Mouse (Mus musculus): Measurements from ENCODE around the gene Olfr588-ps1. TPM values are rescaled to one million over a fixed set of nuclear protein-coding genes. Genes with fewer than 3 reads are reported as not detected.
"Not testable (repeated sequence)": the region's sequence is repeated elsewhere in the genome, so short reads cannot be mapped to it uniquely, and the experiment has no call there.

Olfr588-ps1 gene
- not detected in 2 replicates for total RNA-seq (2021)
- long read RNA-seq, result 0 reads

DNA sequence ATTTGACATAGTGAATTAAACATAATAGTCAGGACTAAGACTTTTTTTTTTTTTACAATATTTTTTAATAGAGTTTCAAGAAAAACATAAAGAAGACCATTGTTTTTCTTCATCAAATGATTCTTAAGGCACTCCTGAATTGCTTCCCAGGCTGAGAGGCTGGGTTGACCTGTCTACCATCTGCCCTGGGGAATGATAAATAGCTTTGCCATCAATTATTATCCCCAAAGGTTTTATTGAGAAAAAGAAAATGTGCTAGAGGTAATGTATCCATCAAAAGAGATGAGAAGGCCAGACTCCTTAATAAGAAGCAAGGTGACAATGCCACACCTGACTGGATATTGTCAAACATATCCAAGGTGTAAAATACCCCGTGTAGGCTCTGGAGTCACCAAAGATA lies at the start of gene Olfr588-ps1:
Gene Olfr588-ps1 (plus strand): TSS at position 301 of the 400 bp plus-strand sequence.
- DNase-seq, result no peak

DNA sequence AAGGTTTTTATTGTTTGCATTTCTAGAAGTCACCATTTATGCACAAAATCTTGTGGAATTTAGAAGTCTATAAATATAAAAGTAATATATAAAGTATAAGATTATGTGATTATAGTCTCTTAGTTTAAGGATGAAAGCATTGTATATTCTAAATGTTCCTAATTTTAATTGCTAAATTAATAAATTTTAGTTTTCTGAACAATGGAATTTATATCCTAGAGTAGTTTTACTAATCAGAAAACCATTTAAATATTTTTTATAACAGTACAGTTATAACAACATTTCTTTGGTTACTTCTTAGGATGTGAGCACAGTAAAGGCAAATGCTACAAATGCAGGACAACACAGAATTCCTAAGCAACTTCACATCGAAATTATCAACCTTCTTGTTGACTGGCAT lies 43.3 kb upstream of the Olfr588-ps1 start, which contains the start of gene Olfr585:
Gene Olfr585 (plus strand): TSS at position 301 of the 400 bp plus-strand sequence.
- DNase-seq, result no peak

DNA sequence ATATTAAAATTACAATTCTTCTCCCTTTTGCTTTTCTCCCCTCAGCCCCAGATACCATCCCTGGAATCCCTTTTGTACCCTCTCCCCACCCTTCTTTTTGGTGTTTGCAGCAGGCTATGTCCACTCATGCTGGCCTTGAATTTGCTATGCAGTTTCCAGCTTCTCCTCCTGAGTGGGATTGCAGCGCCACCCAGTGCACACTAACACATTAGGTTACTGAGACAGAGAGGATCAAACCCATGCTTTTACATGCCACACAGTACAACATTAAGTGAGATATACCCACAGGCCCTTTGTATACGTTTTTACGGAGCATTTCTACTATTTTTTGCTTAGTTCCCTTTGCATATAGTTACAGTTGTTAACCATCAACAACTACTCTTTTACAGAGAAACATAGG lies 21.3 kb upstream of the Olfr588-ps1 start:
- no peak for DNase-seq

- DNase-seq, result no peak
Observed at GRCm38 (mm10) chr7:103125538-103125937, 15.1 kb upstream of the Olfr588-ps1 start, which contains the start of gene Olfr586. Gene Olfr586 (minus strand): TSS chr7:103125638.

- DNase-seq, result no peak
Observed at GRCm38 (mm10) chr7:103156256-103156655, 15.6 kb downstream of the Olfr588-ps1 start, which contains the start of gene Olfr589. Gene Olfr589 (minus strand): TSS chr7:103156356.

GRCm38 (mm10) chr7:103169697-103170096 lies 29.0 kb downstream of the Olfr588-ps1 start:
- DNase-seq, result no peak

DNA sequence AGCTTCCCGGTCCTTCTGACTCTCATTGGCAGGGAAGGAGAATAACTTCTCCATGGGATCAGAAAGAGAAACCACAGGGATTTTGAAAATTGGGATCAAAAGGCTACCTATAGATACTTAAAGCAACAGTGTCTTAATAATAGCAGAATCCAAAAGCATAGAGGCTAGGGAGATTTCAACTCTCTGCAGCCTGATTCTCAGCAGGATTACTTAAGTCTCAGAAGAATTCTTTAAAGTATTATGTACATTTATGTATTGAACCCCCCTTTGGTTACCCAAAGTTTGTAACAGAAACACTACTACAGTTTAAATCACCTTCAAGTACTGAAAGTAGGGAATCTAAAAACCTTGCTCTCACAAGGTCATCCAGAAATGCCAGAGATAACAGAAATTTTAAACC lies 37.6 kb downstream of the Olfr588-ps1 start, which contains the start of gene Olfr591:
Gene Olfr591 (minus strand): TSS at position 101 of the 400 bp plus-strand sequence.
- no peak for DNase-seq

GRCm38 (mm10) chr7:103184503-103184902 lies 43.8 kb downstream of the Olfr588-ps1 start, which contains the start of gene Olfr592:
Gene Olfr592 (plus strand): TSS chr7:103184803.
- not testable (repeated sequence) for DNase-seq

Other genes starting within 250 kb of the Olfr588-ps1 start
- not detected in 2 replicates for gene Olfr569, start 250.0 kb upstream of the Olfr588-ps1 start, total RNA-seq (2021)
- not detected in 2 replicates for gene Olfr570, start 246.3 kb upstream of the Olfr588-ps1 start, total RNA-seq (2021)
- gene Olfr571, start 223.3 kb upstream of the Olfr588-ps1 start, total RNA-seq (2021), result not detected in 2 replicates
- gene Olfr572, start 216.5 kb upstream of the Olfr588-ps1 start, total RNA-seq (2021), result not detected in 2 replicates
- gene Olfr573-ps1, start 198.3 kb upstream of the Olfr588-ps1 start, total RNA-seq (2021), result not detected in 2 replicates
- not detected in 2 replicates for gene Olfr574, start 192.4 kb upstream of the Olfr588-ps1 start, total RNA-seq (2021)
- gene Olfr575, start 182.1 kb upstream of the Olfr588-ps1 start, total RNA-seq (2021), result not detected in 2 replicates
- gene Olfr576, start 178.2 kb upstream of the Olfr588-ps1 start, total RNA-seq (2021), result not detected in 2 replicates
- not detected in 2 replicates for gene Olfr577, start 164.9 kb upstream of the Olfr588-ps1 start, total RNA-seq (2021)
- not detected in 2 replicates for gene Olfr578, start 151.6 kb upstream of the Olfr588-ps1 start, total RNA-seq (2021)
- not detected in 2 replicates for gene Olfr582, start 102.9 kb upstream of the Olfr588-ps1 start, total RNA-seq (2021)
- not detected in 2 replicates for gene Olfr583, start 89.6 kb upstream of the Olfr588-ps1 start, total RNA-seq (2021)
- not detected in 2 replicates for gene Olfr584, start 59.0 kb upstream of the Olfr588-ps1 start, total RNA-seq (2021)
- gene Olfr585, start 43.2 kb upstream of the Olfr588-ps1 start, total RNA-seq (2021), result not detected in 2 replicates
- gene Olfr586, start 15.2 kb upstream of the Olfr588-ps1 start, total RNA-seq (2021), result not detected in 2 replicates
- gene Olfr589, start 15.5 kb downstream of the Olfr588-ps1 start, total RNA-seq (2021), result not detected in 2 replicates
- gene Olfr591, start 37.5 kb downstream of the Olfr588-ps1 start, total RNA-seq (2021), result not detected in 2 replicates
- not detected in 2 replicates for gene Olfr592, start 43.9 kb downstream of the Olfr588-ps1 start, total RNA-seq (2021)
- not detected in 2 replicates for gene Olfr593, start 71.0 kb downstream of the Olfr588-ps1 start, total RNA-seq (2021)
- gene Olfr594, start 76.1 kb downstream of the Olfr588-ps1 start, total RNA-seq (2021), result not detected in 2 replicates
- not detected in 2 replicates for gene Usp17ld, start 111.6 kb downstream of the Olfr588-ps1 start, total RNA-seq (2021)
- not detected in 2 replicates for gene Olfr596, start 164.8 kb downstream of the Olfr588-ps1 start, total RNA-seq (2021)
- not detected in 2 replicates for gene Olfr597, start 175.4 kb downstream of the Olfr588-ps1 start, total RNA-seq (2021)
- not detected in 2 replicates for gene Olfr598, start 182.7 kb downstream of the Olfr588-ps1 start, total RNA-seq (2021)
- gene Olfr599, start 195.0 kb downstream of the Olfr588-ps1 start, total RNA-seq (2021), result not detected in 2 replicates
- gene Olfr600, start 208.8 kb downstream of the Olfr588-ps1 start, total RNA-seq (2021), result not detected in 2 replicates
- gene Olfr601, start 221.8 kb downstream of the Olfr588-ps1 start, total RNA-seq (2021), result not detected in 2 replicates
- gene Olfr603, start 245.3 kb downstream of the Olfr588-ps1 start, total RNA-seq (2021), result not detected in 2 replicates